Mouse (Mus musculus): ENCODE measurements around the gene Acot11.

DNA sequence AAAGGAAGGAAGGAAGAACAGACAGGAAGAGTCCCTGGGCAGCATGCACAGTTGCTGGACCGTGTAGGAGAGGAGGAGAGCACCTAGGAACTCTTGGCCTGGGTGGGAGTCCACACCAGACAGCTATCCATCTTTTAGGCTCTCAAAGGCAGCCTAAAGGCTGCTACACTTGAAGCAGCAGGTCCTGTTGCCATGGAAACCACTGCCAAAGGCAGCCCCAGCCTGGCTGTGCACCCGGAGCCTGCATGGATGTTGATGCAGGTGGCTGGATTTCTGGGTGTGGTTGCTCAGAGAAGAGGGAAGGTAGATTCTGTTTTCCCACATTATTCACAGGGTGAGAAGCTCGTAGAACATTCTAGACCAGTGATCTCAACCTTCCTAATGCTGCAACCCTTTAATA lies 27.8 kb downstream of the Acot11 start:
- no peak for TF ChIP-seq FLI1 (IDR thresholded peaks at IDR 0.05; ENCODE audit: low read length)
- TF ChIP-seq GATA1 (IDR thresholded peaks at IDR 0.05; ENCODE audit: borderline replicate concordance, low read length): no peak

Data from megakaryocyte, embryonic 14.5 days (primary cell).